Mouse (Mus musculus): Measurements from ENCODE around the gene Pdss2. TPM values are rescaled to one million over a fixed set of nuclear protein-coding genes. Genes with fewer than 3 reads are reported as not detected.

Pdss2 gene
- total and polyA plus RNA-seq, 2 experiments from 2014 or later: 18.4 to 21.1 TPM

GRCm38 (mm10) chr10:43430606-43431005 is 209.3 kb downstream of the Pdss2 start:
- ATAC-seq: no peak
- Histone ChIP-seq H3K4me1 (ENCODE audit: insufficient read depth) (no peaks in the 10 kb centered on the region), H3K27me3 (ENCODE audit: insufficient read depth, low read length) (no peaks in the 10 kb centered on the region), H3K9ac (no peak overlapping the region), H3K4me3 (ENCODE audit: low read depth, low read length) (no peak overlapping the region), H3K9me3 (ENCODE audit: low read length) (no peaks in the 10 kb centered on the region), H3K36me3 (ENCODE audit: insufficient read depth) (no peaks in the 10 kb centered on the region), H3K27ac (ENCODE audit: low read depth, low read length) (no peak overlapping the region), H3K4me2 (ENCODE audit: low read depth) (no peak overlapping the region)
- no peak for TF ChIP-seq CTCF (IDR thresholded peaks at IDR 0.05; ENCODE audit: low read depth)
- no peak for DNase-seq
- WGBS: 77% methylated on average over 5 of the region's 5 CpGs

- no peak overlapping the region for H3K4me2 ChIP-seq (ENCODE audit: low read depth)
- no peak overlapping the region for H3K9ac ChIP-seq
- no peaks in the 10 kb centered on the region for H3K36me3 ChIP-seq (ENCODE audit: insufficient read depth)
- H3K9me3 ChIP-seq (ENCODE audit: low read length): no peaks in the 10 kb centered on the region
- no peak overlapping the region for H3K4me3 ChIP-seq (ENCODE audit: low read depth, low read length)
- TF ChIP-seq CTCF (IDR thresholded peaks at IDR 0.05; ENCODE audit: low read depth): no peak
- H3K4me1 ChIP-seq (ENCODE audit: insufficient read depth): peaks cover 7% of the 10 kb centered on the region; the same call in 1 of the 2 replicates
- H3K27me3 ChIP-seq (ENCODE audit: insufficient read depth, low read length): no peaks in the 10 kb centered on the region
- DNase-seq (no peak), ATAC-seq (no peak)
- H3K27ac ChIP-seq (ENCODE audit: low read depth, low read length): no peak overlapping the region
- 90% methylated on average over 4 of the region's 4 CpGs for WGBS
These were observed 213.0 kb downstream of the Pdss2 start for GRCm38 (mm10) chr10:43434326-43434725.

GRCm38 (mm10) chr10:43435757-43436156 is 214.5 kb downstream of the Pdss2 start:
- peak; percentile 7; the same call in 1 of the 2 replicates for TF ChIP-seq CTCF (IDR thresholded peaks at IDR 0.05; ENCODE audit: low read depth)
- peaks cover 18% of the 10 kb centered on the region; the same call in 1 of the 2 replicates for H3K4me1 ChIP-seq (ENCODE audit: insufficient read depth)
- 99% methylated on average over 3 of the region's 3 CpGs for WGBS
- no peak overlapping the region for H3K9ac ChIP-seq
- DNase-seq (no peak), ATAC-seq (no peak)
- no peak overlapping the region for H3K4me3 ChIP-seq (ENCODE audit: low read depth, low read length)
- no peak overlapping the region for H3K27ac ChIP-seq (ENCODE audit: low read depth, low read length)
- H3K36me3 ChIP-seq (ENCODE audit: insufficient read depth): no peaks in the 10 kb centered on the region
- no peaks in the 10 kb centered on the region for H3K27me3 ChIP-seq (ENCODE audit: insufficient read depth, low read length)
- no peak overlapping the region for H3K4me2 ChIP-seq (ENCODE audit: low read depth)
- no peaks in the 10 kb centered on the region for H3K9me3 ChIP-seq (ENCODE audit: low read length)

- H3K4me1 ChIP-seq (ENCODE audit: insufficient read depth): peaks cover 18% of the 10 kb centered on the region; the same call in 1 of the 2 replicates
- H3K4me2 ChIP-seq (ENCODE audit: low read depth): no peak overlapping the region
- 8% methylated on average over 7 of the region's 7 CpGs for WGBS
- H3K27ac ChIP-seq (ENCODE audit: low read depth, low read length): peak overlapping the region; percentile 57
- ATAC-seq: peak; percentile 73
- no peak for TF ChIP-seq CTCF (IDR thresholded peaks at IDR 0.05; ENCODE audit: low read depth)
- no peak overlapping the region for H3K9ac ChIP-seq
- H3K4me3 ChIP-seq (ENCODE audit: low read depth, low read length): no peak overlapping the region
- DNase-seq: peak; percentile 47
- no peaks in the 10 kb centered on the region for H3K36me3 ChIP-seq (ENCODE audit: insufficient read depth)
- no peaks in the 10 kb centered on the region for H3K9me3 ChIP-seq (ENCODE audit: low read length)
- H3K27me3 ChIP-seq (ENCODE audit: insufficient read depth, low read length): no peaks in the 10 kb centered on the region
These were observed 218.2 kb downstream of the Pdss2 start for GRCm38 (mm10) chr10:43439492-43439941.

GRCm38 (mm10) chr10:43440050-43440449 is 218.8 kb downstream of the Pdss2 start:
- DNase-seq: no peak
- ATAC-seq: no peak
- 20% methylated on average over 13 of the region's 13 CpGs for WGBS
- H3K4me3 ChIP-seq (ENCODE audit: low read depth, low read length): no peak overlapping the region
- H3K36me3 ChIP-seq (ENCODE audit: insufficient read depth): no peaks in the 10 kb centered on the region
- no peak overlapping the region for H3K27ac ChIP-seq (ENCODE audit: low read depth, low read length)
- no peaks in the 10 kb centered on the region for H3K27me3 ChIP-seq (ENCODE audit: insufficient read depth, low read length)
- no peak for TF ChIP-seq CTCF (IDR thresholded peaks at IDR 0.05; ENCODE audit: low read depth)
- H3K9ac ChIP-seq: no peak overlapping the region
- H3K9me3 ChIP-seq (ENCODE audit: low read length): no peaks in the 10 kb centered on the region
- peaks cover 18% of the 10 kb centered on the region; the same call in 1 of the 2 replicates for H3K4me1 ChIP-seq (ENCODE audit: insufficient read depth)
- no peak overlapping the region for H3K4me2 ChIP-seq (ENCODE audit: low read depth)

- Histone ChIP-seq H3K27me3 (ENCODE audit: insufficient read depth, low read length) (no peaks in the 10 kb centered on the region), H3K9me3 (ENCODE audit: low read length) (no peaks in the 10 kb centered on the region), H3K4me3 (ENCODE audit: low read depth, low read length) (no peak overlapping the region), H3K4me1 (ENCODE audit: insufficient read depth) (peaks cover 18% of the 10 kb centered on the region; the same call in 1 of the 2 replicates), H3K27ac (ENCODE audit: low read depth, low read length) (no peak overlapping the region), H3K9ac (no peak overlapping the region), H3K4me2 (ENCODE audit: low read depth) (no peak overlapping the region), H3K36me3 (ENCODE audit: insufficient read depth) (no peaks in the 10 kb centered on the region)
- TF ChIP-seq CTCF (IDR thresholded peaks at IDR 0.05; ENCODE audit: low read depth): no peak
- ATAC-seq (0 out of 2 replicates have a peak, but pooled peaks have one; percentile 21), DNase-seq (no peak)
- whole genome bisulfite sequencing: 65% methylated on average over 15 of the region's 15 CpGs
These were observed 219.9 kb downstream of the Pdss2 start for GRCm38 (mm10) chr10:43440981-43441740.

- WGBS: 94% methylated on average over 3 of the region's 3 CpGs
- ATAC-seq (no peak), DNase-seq (no peak)
- no peak for TF ChIP-seq CTCF (IDR thresholded peaks at IDR 0.05; ENCODE audit: low read depth)
- no peak overlapping the region for H3K4me3 ChIP-seq (ENCODE audit: low read depth, low read length)
- H3K27ac ChIP-seq (ENCODE audit: low read depth, low read length): no peak overlapping the region
- no peaks in the 10 kb centered on the region for H3K27me3 ChIP-seq (ENCODE audit: insufficient read depth, low read length)
- no peak overlapping the region for H3K9ac ChIP-seq
- H3K4me1 ChIP-seq (ENCODE audit: insufficient read depth): 0 out of 2 replicates have a peak, but pooled peaks cover 2% of the 10 kb centered on the region
- no peaks in the 10 kb centered on the region for H3K36me3 ChIP-seq (ENCODE audit: insufficient read depth)
- no peak overlapping the region for H3K4me2 ChIP-seq (ENCODE audit: low read depth)
- no peaks in the 10 kb centered on the region for H3K9me3 ChIP-seq (ENCODE audit: low read length)
These were observed 227.4 kb downstream of the Pdss2 start for GRCm38 (mm10) chr10:43448656-43449055.
